Mouse (Mus musculus) kidney, postnatal 0 days (tissue): ENCODE measurements around the gene Sec22a. TPM values are rescaled to one million over a fixed set of nuclear protein-coding genes. Genes with fewer than 3 reads are reported as not detected.

Experiments
- ATAC-seq: fragments of 200-750 bp; cut with Nextera tagmentation; replicated peaks from 2 replicates; pipeline ENCODE4 v1.8.0; 2017; ENCODE audit warnings: low read depth, moderate number of reproducible peaks, moderate TSS enrichment, moderate library complexity; ENCODE audit not compliant: low FRiP score
- DNase-seq: peaks from one replicate; pipeline ENCODE4 v3.0.0-alpha.2; 2016; ENCODE audit warnings: low spot score
- H3K27ac ChIP-seq: fragments of 300-500 bp; sonication (generic); 2 replicates; pipeline ENCODE4 v1.5.1; 2014; ENCODE audit warnings: mild to moderate bottlenecking
- H3K27me3 ChIP-seq: fragments of 300-500 bp; sonication (generic); 2 replicates; pipeline ENCODE4 v1.6.1; 2014; ENCODE audit warnings: low read length, mixed read lengths; ENCODE audit not compliant: insufficient read depth
- H3K36me3 ChIP-seq: fragments of 300-500 bp; sonication (generic); 2 replicates; pipeline ENCODE4 v1.6.1; 2014; ENCODE audit warnings: low read length, mixed read lengths; ENCODE audit not compliant: insufficient read depth
- H3K4me1 ChIP-seq: fragments of 300-500 bp; sonication (generic); replicated peaks from 2 replicates; pipeline ENCODE4 v1.6.1; 2014; ENCODE audit warnings: antibody characterized with exemption, low read length, mixed read lengths; ENCODE audit not compliant: insufficient read depth
- H3K4me2 ChIP-seq: fragments of 300-500 bp; sonication (generic); 2 replicates; pipeline ENCODE4 v1.6.1; 2014; ENCODE audit warnings: mild to moderate bottlenecking, low read length, moderate library complexity, mixed read lengths
- H3K4me3 ChIP-seq: fragments of 300-500 bp; sonication (generic); replicated peaks from 2 replicates; pipeline ENCODE4 v1.5.1; 2014; ENCODE audit warnings: low read depth, low read length
- H3K9ac ChIP-seq: fragments of 300-500 bp; sonication (generic); 2 replicates; pipeline ENCODE4 v1.6.1; 2014; ENCODE audit warnings: low read depth, low read length
- H3K9me3 ChIP-seq: fragments of 300-500 bp; sonication (generic); replicated peaks from 2 replicates; pipeline ENCODE4 v1.6.1; 2016; ENCODE audit warnings: low read length, inconsistent platforms, mixed read lengths
- CTCF ChIP-seq: IDR thresholded peaks from 2 replicates; pipeline ENCODE4 v1.5.1; 2016; ENCODE audit warnings: antibody characterized with exemption, low read depth, mild to moderate bottlenecking, moderate library complexity
- WGBS: fragments of 180-500 bp; shearing (Covaris S2); extraction: QIAGEN DNeasy Blood & Tissue Kit; methylation state at CpG from one replicate; pipeline ENCODE4 v1.1.7; 2014; 5-methylcytosine and 5-hydroxymethylcytosine counted together
- polyA plus RNA-seq: library from polyadenylated mRNA; unstranded; fragments of >200 nt; fragmentation: Nextera tagmentation; extraction: Ambion mirVana; gene quantifications from 2 replicates; pipeline ENCODE4 v1.2.1, GENCODE M21; 2015

Sec22a gene
- polyA plus RNA-seq, 1 experiment from 2014 or later = 63.8 TPM

GRCm38 (mm10) chr16:35278166-35278565, 85.6 kb downstream of the Sec22a start:
- Histone ChIP-seq H3K27me3 (no peaks in the 10 kb centered on the region), H3K4me2 (no peak overlapping the region), H3K4me1 (no peaks in the 10 kb centered on the region), H3K27ac (no peak overlapping the region), H3K9ac (no peak overlapping the region), H3K9me3 (no peaks in the 10 kb centered on the region), H3K36me3 (no peaks in the 10 kb centered on the region), H3K4me3 (no peak overlapping the region)
- TF ChIP-seq CTCF = no peak
- no peak for DNase-seq
- no peak for ATAC-seq
- WGBS = 74% methylated on average over 6 of the region's 6 CpGs

- peak; percentile 56 for TF ChIP-seq CTCF
- no peaks in the 10 kb centered on the region for H3K36me3 ChIP-seq
- H3K4me2 ChIP-seq = no peak overlapping the region
- H3K9ac ChIP-seq = no peak overlapping the region
- no peaks in the 10 kb centered on the region for H3K9me3 ChIP-seq
- H3K27ac ChIP-seq = no peak overlapping the region
- H3K4me1 ChIP-seq = no peaks in the 10 kb centered on the region
- no peak overlapping the region for H3K4me3 ChIP-seq
- ATAC-seq (no peak), DNase-seq (peak; percentile 36)
- WGBS = 65% methylated on average over 4 of the region's 4 CpGs
- no peaks in the 10 kb centered on the region for H3K27me3 ChIP-seq
These were observed 91.3 kb downstream of the Sec22a start for GRCm38 (mm10) chr16:35272417-35272816.

- H3K4me2 ChIP-seq = no peak overlapping the region
- no peak for ATAC-seq
- no peak overlapping the region for H3K4me3 ChIP-seq
- H3K36me3 ChIP-seq = no peaks in the 10 kb centered on the region
- TF ChIP-seq CTCF = peak; percentile 58
- H3K4me1 ChIP-seq = no peaks in the 10 kb centered on the region
- H3K9me3 ChIP-seq = no peaks in the 10 kb centered on the region
- peak; percentile 41 for DNase-seq
- no peaks in the 10 kb centered on the region for H3K27me3 ChIP-seq
- WGBS = 44% methylated on average over 4 of the region's 4 CpGs
- no peak overlapping the region for H3K9ac ChIP-seq
- no peak overlapping the region for H3K27ac ChIP-seq
These were observed 92.1 kb downstream of the Sec22a start for GRCm38 (mm10) chr16:35271572-35271971.

- TF ChIP-seq CTCF = no peak
- Histone ChIP-seq H3K27ac (no peak overlapping the region), H3K4me2 (no peak overlapping the region), H3K27me3 (no peaks in the 10 kb centered on the region), H3K4me3 (no peak overlapping the region), H3K36me3 (no peaks in the 10 kb centered on the region), H3K9me3 (no peaks in the 10 kb centered on the region), H3K9ac (no peak overlapping the region), H3K4me1 (no peaks in the 10 kb centered on the region)
- DNase-seq (no peak), ATAC-seq (no peak)
- 79% methylated on average over 6 of the region's 6 CpGs for WGBS
These were observed 92.8 kb downstream of the Sec22a start for GRCm38 (mm10) chr16:35270945-35271344.

GRCm38 (mm10) chr16:35270353-35270934, 93.3 kb downstream of the Sec22a start:
- Histone ChIP-seq H3K36me3 (no peaks in the 10 kb centered on the region), H3K4me2 (no peak overlapping the region), H3K27me3 (no peaks in the 10 kb centered on the region), H3K4me1 (no peaks in the 10 kb centered on the region), H3K9ac (no peak overlapping the region), H3K9me3 (no peaks in the 10 kb centered on the region), H3K4me3 (no peak overlapping the region), H3K27ac (no peak overlapping the region)
- TF ChIP-seq CTCF = peak; percentile 94
- peak; percentile 92 for DNase-seq
- ATAC-seq = peak; percentile 34; the same call in 1 of the 2 replicates
- WGBS = 42% methylated on average over 10 of the region's 10 CpGs

Other genes with a start within 250 kb of the Sec22a start
- gene Adcy5, start 209.0 kb downstream of the Sec22a start, polyA plus RNA-seq = 0.63 and 0.66 TPM in 2 replicates
- 42.2 and 46.0 TPM in 2 replicates for gene Pdia5, start 127.0 kb upstream of the Sec22a start, polyA plus RNA-seq
- gene Sema5b, start 177.2 kb upstream of the Sec22a start, polyA plus RNA-seq = 1.7 and 2.2 TPM in 2 replicates